Mouse (Mus musculus): Measurements from ENCODE around the gene Dnm3.

DNA sequence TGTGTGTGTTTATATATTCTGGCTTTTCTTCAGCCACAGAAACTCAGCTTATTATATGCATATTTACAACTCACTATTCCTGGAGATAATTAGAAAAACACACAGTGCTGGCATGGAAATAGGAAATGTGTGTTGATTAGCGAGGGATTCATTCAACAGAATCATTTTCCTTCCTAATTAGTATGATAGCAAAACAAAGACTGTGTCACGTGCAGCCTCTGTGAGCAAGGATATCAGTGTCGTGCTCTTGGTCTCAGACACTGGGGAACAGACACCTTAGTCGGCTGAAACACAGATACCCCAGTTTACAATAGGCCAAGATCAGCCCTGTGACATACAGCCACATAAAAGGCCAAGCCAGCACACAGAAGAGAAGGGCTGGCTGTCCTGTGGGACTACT lies 83.3 kb downstream of the Dnm3 start:
- no peak for TF ChIP-seq CTCF (IDR thresholded peaks at IDR 0.05; ENCODE audit: control insufficient read depth, insufficient read depth, insufficient read length)
- TF ChIP-seq MAX (IDR thresholded peaks at IDR 0.05), result no peak
- no peak for TF ChIP-seq MYOG (IDR thresholded peaks at IDR 0.05; ENCODE audit: control insufficient read depth, extremely low read depth, insufficient read length)
- no peak for TF ChIP-seq FOSL1 (IDR thresholded peaks at IDR 0.05; ENCODE audit: insufficient read depth, low read length, poor library complexity, severe bottlenecking)
- no peak for TF ChIP-seq CEBPB (IDR thresholded peaks at IDR 0.05; ENCODE audit: low read depth)
- no peak for TF ChIP-seq MYOD1 (IDR thresholded peaks at IDR 0.05; ENCODE audit: control insufficient read depth, insufficient read length, low read depth)

Measured in C2C12 (cell line).